ENCODE assay signal across 8 mouse cellular contexts in genomic region chr19:8774086-8774835, GRCm38 (mm10). TPM values are rescaled to one million over a fixed set of nuclear protein-coding genes. Genes with fewer than 3 reads are reported as not detected.
DNase-seq lines count a peak whose midpoint lies in the region; ATAC-seq lines count a peak whose summit lies in the region.

Gene Tmem179b (minus strand): TSS chr19:8774467.

- peak within 1 kb of the TSS; percentile 76 for H3K4me3 ChIP-seq in intestine, embryonic 14.5 days (ENCODE audit: low read depth, low read length)

- peak within 1 kb of the TSS; percentile 99 for H3K27ac ChIP-seq in intestine, embryonic 14.5 days (ENCODE audit: low read depth)

- ATAC-seq in intestine, embryonic 14.5 days (replicated peaks; ENCODE audit: low FRiP score, low TSS enrichment, low read depth): peak; percentile 92

- no peaks in the 10 kb centered on the region for H3K9me3 ChIP-seq in intestine, embryonic 14.5 days (ENCODE audit: control insufficient read depth, low read length)

- WGBS in intestine, embryonic 14.5 days: under 1% methylated on average over 60 of the region's 68 CpGs

- peak within 1 kb of the TSS; percentile 98 for H3K4me2 ChIP-seq in intestine, embryonic 14.5 days (ENCODE audit: low read length)

- H3K4me1 ChIP-seq in intestine, embryonic 14.5 days (replicated peaks; ENCODE audit: control insufficient read depth, insufficient read depth, low read length): peaks cover 27% of the 10 kb centered on the region

- intact Hi-C loops in gastrocnemius, postnatal 14 days (cut with DNase I; ENCODE audit: low total_unique reads): no loop called here
- intact Hi-C loops in left cerebral cortex, postnatal 14 days (cut with DNase I): no loop called here

- H3K27me3 ChIP-seq in intestine, embryonic 14.5 days (replicated peaks; ENCODE audit: control insufficient read depth, insufficient read depth, low read length): no peaks in the 10 kb centered on the region

- peak; percentile 97 for DNase-seq in adipocyte (ENCODE audit: low spot score)
- DNase-seq in embryo, embryonic 10 days (ENCODE audit: low spot score): peak; percentile 97
- peak; percentile 95 for DNase-seq in gastrocnemius, postnatal 14 days
- peak; percentile 99 for DNase-seq in intestine, embryonic 14.5 days (ENCODE audit: low spot score)
- peak; percentile 96 for DNase-seq in left cerebral cortex, postnatal 14 days (ENCODE audit: low spot score in 2 of 2)
- peak; percentile 95 for DNase-seq in mesoderm, embryonic 11.5 days (ENCODE audit: low read depth, low spot score)
- peak; percentile 94 to 95 for DNase-seq in right cerebral cortex, postnatal 36 days (ENCODE audit: low spot score in 2 of 2)
- DNase-seq in yolk sac, embryonic 10.5 days (ENCODE audit: low spot score): peak; percentile 98

- peak within 1 kb of the TSS; percentile 90 for H3K9ac ChIP-seq in intestine, embryonic 14.5 days (ENCODE audit: low read length)

- peaks cover 41% of the 10 kb centered on the region for H3K36me3 ChIP-seq in intestine, embryonic 14.5 days (ENCODE audit: control insufficient read depth, insufficient read depth, low read length)

RNA-seq across cellular contexts. Expression of gene Tmem179b, which starts in this region (rescaled TPM):
- total RNA-seq in gastrocnemius, postnatal 14 days (2021): 10 to 100 TPM in 1 of 2 experiments, 1 to 10 TPM in 1; 9.7 to 11.1 TPM
- 92.6 and 96.6 TPM in 2 replicates for polyA plus RNA-seq in intestine, embryonic 14.5 days (2014; fragmentation: Nextera tagmentation; extraction: Ambion mirVana)
- 10 to 100 TPM in 1 of 2 experiments, 1 to 10 TPM in 1; 8.9 to 10.9 TPM for total RNA-seq in left cerebral cortex, postnatal 14 days (2021)

Comparison
In these comparisons a context has a peak if more than half of its experiments do, and no peak if none do; other contexts are left out.
1. Peak in every context shown above with its lines: DNase-seq, ATAC-seq, H3K4me3 ChIP-seq and H3K27ac ChIP-seq.